Mouse (Mus musculus) liver, embryonic 11.5 days (tissue): ENCODE results near the gene Dr1. TPM values are rescaled to one million over a fixed set of nuclear protein-coding genes. Genes with fewer than 3 reads are reported as not detected.

Source experiments
- polyA plus RNA-seq: library from polyadenylated mRNA; unstranded; fragments of >200 nt; fragmentation: Nextera tagmentation; extraction: Ambion mirVana; gene quantifications from 2 replicates; pipeline ENCODE4 v1.2.1, GENCODE M21; 2014

The Dr1 gene
- polyA plus RNA-seq, 1 experiment from 2014 or later, result 57.0 TPM

Other genes with a start within 250 kb of the Dr1 start
- 86.3 and 98.5 TPM in 2 replicates for gene Mtf2, start 203.2 kb upstream of the Dr1 start, polyA plus RNA-seq
- 45.3 and 46.8 TPM in 2 replicates for gene Tmed5, start 136.3 kb upstream of the Dr1 start, polyA plus RNA-seq
- gene Ccdc18, start 136.0 kb upstream of the Dr1 start, polyA plus RNA-seq, result 11.0 and 14.2 TPM in 2 replicates
- gene Pigg, start 43.7 kb downstream of the Dr1 start, polyA plus RNA-seq, result 3.9 and 4.6 TPM in 2 replicates
- 0.23 and 0.25 TPM in 2 replicates for gene Gm42517, start 99.0 kb downstream of the Dr1 start, polyA plus RNA-seq
- gene Pde6b, start 119.5 kb downstream of the Dr1 start, polyA plus RNA-seq, result 0.22 and 0.48 TPM in 2 replicates
- gene Atp5k, start 165.6 kb downstream of the Dr1 start, polyA plus RNA-seq, result 419 and 473 TPM in 2 replicates
- gene Mfsd7a, start 180.0 kb downstream of the Dr1 start, polyA plus RNA-seq, result 0.12 TPM in 1 of 2 replicates, not detected in the other
- 17.6 and 19.6 TPM in 2 replicates for gene Pcgf3, start 192.3 kb downstream of the Dr1 start, polyA plus RNA-seq